Mouse (Mus musculus): ENCODE data around the gene Ms4a6b.

GRCm38 (mm10) chr19:11491406-11492189, 24.7 kb upstream of the Ms4a6b start:
- TF ChIP-seq CTCF (IDR thresholded peaks at IDR 0.05; ENCODE audit: insufficient read depth, low read depth, low read length) (no peak), POLR2A (IDR thresholded peaks at IDR 0.05; ENCODE audit: insufficient read depth, low read depth, low read length) (no peak)

Data from olfactory bulb, adult 2 months (tissue).